Mouse (Mus musculus): Measurements from ENCODE around the gene Apbb1. TPM values are rescaled to one million over a fixed set of nuclear protein-coding genes. Genes with fewer than 3 reads are reported as not detected.

Apbb1 gene
- polyA plus RNA-seq, 1 experiment = 34.3 TPM

- H3K4me2 ChIP-seq (ENCODE audit: low read depth) = peak overlapping the region; percentile 68
- H3K4me3 ChIP-seq = peak overlapping the region; percentile 56
- H3K27me3 ChIP-seq (ENCODE audit: control insufficient read depth, insufficient read depth, insufficient read length) = no peaks in the 10 kb centered on the region
- no peaks in the 10 kb centered on the region for H3K79me2 ChIP-seq (ENCODE audit: control insufficient read depth, insufficient read depth)
- H3K36me3 ChIP-seq (ENCODE audit: control insufficient read depth, insufficient read depth) = no peaks in the 10 kb centered on the region
- TF ChIP-seq REST (IDR thresholded peaks at IDR 0.05; ENCODE audit: insufficient read depth, insufficient read length) (no peak), USF1 (IDR thresholded peaks at IDR 0.05; ENCODE audit: low read depth) (no peak), POLR2A (IDR thresholded peaks at IDR 0.05; ENCODE audit: insufficient read length, low read depth) (no peak), MYOG (IDR thresholded peaks at IDR 0.05; ENCODE audit: control insufficient read depth in 1 of 3, insufficient read depth in 1 of 3, insufficient read length in 2 of 3, low read depth in 2 of 3) (no peak), CEBPB (IDR thresholded peaks at IDR 0.05; ENCODE audit: insufficient read depth, poor library complexity, severe bottlenecking) (no peak), E2F4 (IDR thresholded peaks at IDR 0.05; ENCODE audit: insufficient read depth) (no peak), MAX (IDR thresholded peaks at IDR 0.05; ENCODE audit: low read depth) (no peak), SRF (IDR thresholded peaks at IDR 0.05; ENCODE audit: control insufficient read depth, insufficient read length, low read depth) (no peak), TCF12 (IDR thresholded peaks at IDR 0.05; ENCODE audit: insufficient read depth, poor library complexity, severe bottlenecking) (no peak), TCF3 (IDR thresholded peaks at IDR 0.05; ENCODE audit: insufficient read length, low read depth) (no peak), POLR2AphosphoS2 (IDR thresholded peaks at IDR 0.05; ENCODE audit: insufficient read length, low read depth) (no peak), MYOD1 (IDR thresholded peaks at IDR 0.05; ENCODE audit: control insufficient read depth in 1 of 3, insufficient read length in 2 of 3, low read depth in 2 of 3) (no peak)
- H3ac ChIP-seq (ENCODE audit: control insufficient read depth, insufficient read length) = no peak overlapping the region
Observed at GRCm38 (mm10) chr7:105581959-105582358, 506 bp upstream of the Apbb1 start.

- TF ChIP-seq MAX (IDR thresholded peaks at IDR 0.05; ENCODE audit: low read depth) = no peak
- no peak for TF ChIP-seq TCF12 (IDR thresholded peaks at IDR 0.05; ENCODE audit: insufficient read depth, poor library complexity, severe bottlenecking)
- TF ChIP-seq POLR2AphosphoS2 (IDR thresholded peaks at IDR 0.05; ENCODE audit: insufficient read length, low read depth) = no peak
- no peak for TF ChIP-seq USF1 (IDR thresholded peaks at IDR 0.05; ENCODE audit: low read depth)
- TF ChIP-seq E2F4 (IDR thresholded peaks at IDR 0.05; ENCODE audit: insufficient read depth) = no peak
- no peak for TF ChIP-seq MYOD1 (IDR thresholded peaks at IDR 0.05; ENCODE audit: control insufficient read depth in 1 of 3, insufficient read length in 2 of 3, low read depth in 2 of 3)
- no peak for TF ChIP-seq POLR2A (IDR thresholded peaks at IDR 0.05; ENCODE audit: insufficient read length, low read depth)
- TF ChIP-seq MYOG (IDR thresholded peaks at IDR 0.05; ENCODE audit: control insufficient read depth in 1 of 3, insufficient read depth in 1 of 3, insufficient read length in 2 of 3, low read depth in 2 of 3) = no peak
- TF ChIP-seq SRF (IDR thresholded peaks at IDR 0.05; ENCODE audit: control insufficient read depth, insufficient read length, low read depth) = no peak
- no peak for TF ChIP-seq CEBPB (IDR thresholded peaks at IDR 0.05; ENCODE audit: insufficient read depth, poor library complexity, severe bottlenecking)
- no peak for TF ChIP-seq REST (IDR thresholded peaks at IDR 0.05; ENCODE audit: insufficient read depth, insufficient read length)
- TF ChIP-seq TCF3 (IDR thresholded peaks at IDR 0.05; ENCODE audit: insufficient read length, low read depth) = no peak
- Histone ChIP-seq H3K4me3 (peak overlapping the region; percentile 56), H3K36me3 (ENCODE audit: control insufficient read depth, insufficient read depth) (no peaks in the 10 kb centered on the region), H3K79me2 (ENCODE audit: control insufficient read depth, insufficient read depth) (no peaks in the 10 kb centered on the region), H3K27me3 (ENCODE audit: control insufficient read depth, insufficient read depth, insufficient read length) (no peaks in the 10 kb centered on the region), H3ac (ENCODE audit: control insufficient read depth, insufficient read length) (peak overlapping the region; percentile 34), H3K4me2 (ENCODE audit: low read depth) (peak overlapping the region; percentile 68)
Observed at GRCm38 (mm10) chr7:105580627-105581089, 795 bp downstream of the Apbb1 start.

- H3K36me3 ChIP-seq (ENCODE audit: control insufficient read depth, insufficient read depth) = peaks cover under 1% of the 10 kb centered on the region
- H3K79me2 ChIP-seq (ENCODE audit: control insufficient read depth, insufficient read depth) = no peaks in the 10 kb centered on the region
- no peaks in the 10 kb centered on the region for H3K27me3 ChIP-seq (ENCODE audit: control insufficient read depth, insufficient read depth, insufficient read length)
- TF ChIP-seq TCF3 (IDR thresholded peaks at IDR 0.05; ENCODE audit: insufficient read length, low read depth) (no peak), SRF (IDR thresholded peaks at IDR 0.05; ENCODE audit: control insufficient read depth, insufficient read length, low read depth) (no peak), CEBPB (IDR thresholded peaks at IDR 0.05; ENCODE audit: insufficient read depth, poor library complexity, severe bottlenecking) (no peak), TCF12 (IDR thresholded peaks at IDR 0.05; ENCODE audit: insufficient read depth, poor library complexity, severe bottlenecking) (no peak), POLR2A (IDR thresholded peaks at IDR 0.05; ENCODE audit: insufficient read length, low read depth) (no peak), POLR2AphosphoS2 (IDR thresholded peaks at IDR 0.05; ENCODE audit: insufficient read length, low read depth) (no peak), USF1 (IDR thresholded peaks at IDR 0.05; ENCODE audit: low read depth) (no peak), REST (IDR thresholded peaks at IDR 0.05; ENCODE audit: insufficient read depth, insufficient read length) (no peak)
- no peak overlapping the region for H3K4me3 ChIP-seq
- no peak overlapping the region for H3ac ChIP-seq (ENCODE audit: control insufficient read depth, insufficient read length)
- H3K4me2 ChIP-seq (ENCODE audit: low read depth) = no peak overlapping the region
Observed at GRCm38 (mm10) chr7:105578481-105578880, 3.0 kb downstream of the Apbb1 start.

- Histone ChIP-seq H3K4me2 (ENCODE audit: low read depth) (no peak overlapping the region), H3ac (ENCODE audit: control insufficient read depth, insufficient read length) (no peak overlapping the region), H3K4me3 (no peak overlapping the region), H3K36me3 (ENCODE audit: control insufficient read depth, insufficient read depth) (peaks cover 4% of the 10 kb centered on the region), H3K27me3 (ENCODE audit: control insufficient read depth, insufficient read depth, insufficient read length) (no peaks in the 10 kb centered on the region), H3K79me2 (ENCODE audit: control insufficient read depth, insufficient read depth) (no peaks in the 10 kb centered on the region)
- TF ChIP-seq TCF12 (IDR thresholded peaks at IDR 0.05; ENCODE audit: insufficient read depth, poor library complexity, severe bottlenecking) (no peak), CEBPB (IDR thresholded peaks at IDR 0.05; ENCODE audit: insufficient read depth, poor library complexity, severe bottlenecking) (no peak), POLR2A (IDR thresholded peaks at IDR 0.05; ENCODE audit: insufficient read length, low read depth) (no peak), MAX (IDR thresholded peaks at IDR 0.05; ENCODE audit: low read depth) (no peak), REST (IDR thresholded peaks at IDR 0.05; ENCODE audit: insufficient read depth, insufficient read length) (no peak), USF1 (IDR thresholded peaks at IDR 0.05; ENCODE audit: low read depth) (no peak), TCF3 (IDR thresholded peaks at IDR 0.05; ENCODE audit: insufficient read length, low read depth) (no peak), MYOG (IDR thresholded peaks at IDR 0.05; ENCODE audit: control insufficient read depth in 1 of 3, insufficient read depth in 1 of 3, insufficient read length in 2 of 3, low read depth in 2 of 3) (no peak), POLR2AphosphoS2 (IDR thresholded peaks at IDR 0.05; ENCODE audit: insufficient read length, low read depth) (no peak), E2F4 (IDR thresholded peaks at IDR 0.05; ENCODE audit: insufficient read depth) (no peak), SRF (IDR thresholded peaks at IDR 0.05; ENCODE audit: control insufficient read depth, insufficient read length, low read depth) (no peak)
Observed at GRCm38 (mm10) chr7:105577377-105577871, 4.0 kb downstream of the Apbb1 start.

Data from myocyte (in vitro differentiated cells).